Mouse (Mus musculus) CD8-positive naive resting alpha-beta T cell, adult 2 months (primary cell): ENCODE measurements around the gene Yars2.
"Not testable (repeated sequence)": the region's sequence is repeated elsewhere in the genome, so short reads cannot be mapped to it uniquely, and the experiment has no call there.

Experiments used
- DNase-seq, 2 experiments: peaks; one replicate each; pipeline ENCODE4 v3.0.0; 2022; ENCODE audit warnings: low read depth in 2 of 2, low spot score in 2 of 2

Gene Yars2

DNA sequence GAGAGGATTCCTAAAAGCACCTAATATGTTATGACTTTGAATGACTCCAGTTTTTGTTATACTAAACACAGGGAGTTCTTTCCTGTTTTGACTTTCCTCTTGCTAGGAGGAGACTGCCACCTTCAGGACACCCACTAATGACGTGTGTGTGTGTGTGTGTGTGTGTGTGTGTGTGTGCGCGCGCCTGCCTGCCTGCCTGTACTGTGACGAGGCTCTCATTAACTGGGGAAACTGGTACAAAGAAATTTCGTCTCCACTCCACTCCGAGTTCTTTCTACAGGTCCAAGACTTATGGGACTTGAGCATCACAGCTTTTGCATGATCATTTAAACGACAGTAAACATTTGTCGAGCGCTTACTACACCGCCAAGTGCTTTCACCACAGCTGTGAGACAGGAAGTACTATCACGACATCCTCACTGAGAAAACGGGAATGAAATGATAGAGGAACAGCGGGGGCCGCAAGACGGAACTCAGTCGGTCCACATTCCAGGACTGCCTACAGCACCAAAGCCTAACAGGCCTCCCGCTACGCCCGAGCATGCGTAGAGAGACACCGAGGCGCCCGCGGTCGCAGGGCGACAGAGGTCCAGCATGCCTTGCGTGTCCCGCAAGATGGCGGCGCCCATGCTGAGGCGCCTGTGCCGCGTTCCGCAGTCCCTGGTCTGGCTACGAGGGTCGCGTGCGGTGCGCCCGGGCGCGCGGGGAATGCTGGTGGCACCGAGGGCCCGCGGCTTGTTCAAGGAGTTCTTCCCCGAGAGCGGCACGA is at the start of gene Yars2:
Yars2 (plus strand) TSS at position 597 of the 769 bp plus-strand sequence.
- DNase-seq: peak; percentile 79 to 80

DNA sequence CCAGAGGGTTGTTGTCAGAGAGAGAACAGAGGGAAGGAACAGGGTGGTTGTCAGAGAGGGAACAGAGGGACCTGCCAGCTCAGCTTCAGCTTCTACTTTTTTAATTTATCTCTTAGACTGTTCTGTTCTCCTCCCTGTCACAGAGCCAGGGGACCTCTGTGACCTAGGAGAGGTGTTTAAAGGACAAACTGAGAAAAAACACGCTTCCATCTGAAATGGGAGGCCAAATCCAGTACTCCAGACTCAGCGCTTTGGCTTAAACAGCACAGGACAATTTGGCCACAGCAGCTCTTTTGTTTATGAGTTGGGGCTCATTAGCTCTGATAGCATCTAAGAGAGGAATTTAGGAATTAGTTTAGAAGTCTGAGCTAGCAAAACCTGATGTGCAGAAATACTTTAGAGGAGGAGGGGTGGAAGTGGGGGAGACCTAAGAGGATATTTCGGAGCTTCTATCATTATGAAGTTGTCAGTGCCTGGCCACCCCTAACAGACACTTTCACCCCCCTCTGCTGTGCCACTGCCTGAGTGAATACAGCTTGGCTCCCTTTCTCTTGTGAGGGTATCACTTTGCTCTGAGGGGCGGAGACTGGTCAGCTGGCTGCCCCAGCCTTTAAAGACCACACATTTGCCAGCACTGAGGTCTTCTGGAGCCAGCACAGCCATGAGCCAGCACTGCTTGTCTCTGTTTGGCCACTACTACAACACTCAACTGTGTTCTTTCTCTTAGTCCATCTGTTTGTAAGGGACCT is 49.3 kb upstream of the Yars2 start:
- DNase-seq: no peak

DNA sequence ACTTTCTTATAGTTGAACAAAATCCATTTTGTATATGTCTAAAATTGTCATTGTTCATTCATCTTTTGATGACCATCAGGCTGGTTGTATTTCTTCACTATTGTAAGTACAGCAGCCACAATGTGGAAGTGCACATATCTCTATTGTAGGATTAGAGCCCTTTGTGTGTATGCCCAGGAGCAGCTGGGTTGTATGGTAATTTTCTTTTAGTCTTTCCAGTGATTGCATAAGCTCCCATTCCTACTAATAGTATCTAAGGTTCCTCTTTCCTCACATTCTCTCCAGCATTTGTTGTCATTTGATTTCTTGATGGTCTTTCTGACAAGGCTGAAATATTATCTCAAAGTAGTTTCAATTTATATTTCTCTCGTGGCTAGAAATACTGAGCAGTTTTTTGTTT is 47.5 kb upstream of the Yars2 start:
- no peak for DNase-seq

DNA sequence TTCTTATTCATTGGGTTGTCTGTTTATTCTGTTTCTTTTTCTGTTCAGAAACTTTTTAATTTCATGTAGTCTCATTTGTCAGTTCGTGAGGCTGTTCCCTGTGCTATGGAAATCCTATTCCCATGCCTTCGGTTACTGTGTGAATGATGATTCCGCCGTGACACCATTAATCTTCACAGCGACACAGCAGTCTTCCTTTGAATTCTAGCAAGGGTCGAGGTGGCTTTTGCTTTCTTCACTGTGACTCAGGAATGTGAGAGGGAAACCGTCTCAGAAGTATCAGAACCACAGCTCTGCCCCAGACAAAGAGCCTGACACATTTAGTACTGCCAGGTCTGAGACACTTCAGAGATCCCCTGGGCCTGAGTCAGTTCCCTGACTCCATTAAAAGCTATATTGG is 46.9 kb upstream of the Yars2 start:
- no peak for DNase-seq

DNA sequence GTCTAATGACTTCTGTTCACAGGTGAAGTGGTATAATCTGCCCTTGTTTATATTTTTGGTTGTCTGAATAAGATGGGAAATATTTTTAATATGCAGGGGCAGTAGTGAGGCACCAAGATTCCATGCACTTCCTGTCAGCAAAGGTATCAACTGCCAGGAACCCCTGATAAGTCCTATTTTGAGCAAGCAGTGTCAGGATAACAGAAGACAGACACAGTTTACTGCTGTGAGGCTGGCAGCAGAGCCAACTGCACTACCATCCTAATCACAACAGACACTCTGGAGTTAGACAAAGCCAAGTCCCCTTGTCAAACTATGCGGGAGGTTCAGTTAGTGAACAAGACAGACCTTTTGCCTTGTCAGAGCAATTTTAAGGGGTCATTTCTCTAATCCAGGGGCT is 46.1 kb upstream of the Yars2 start:
- DNase-seq: no peak

DNA sequence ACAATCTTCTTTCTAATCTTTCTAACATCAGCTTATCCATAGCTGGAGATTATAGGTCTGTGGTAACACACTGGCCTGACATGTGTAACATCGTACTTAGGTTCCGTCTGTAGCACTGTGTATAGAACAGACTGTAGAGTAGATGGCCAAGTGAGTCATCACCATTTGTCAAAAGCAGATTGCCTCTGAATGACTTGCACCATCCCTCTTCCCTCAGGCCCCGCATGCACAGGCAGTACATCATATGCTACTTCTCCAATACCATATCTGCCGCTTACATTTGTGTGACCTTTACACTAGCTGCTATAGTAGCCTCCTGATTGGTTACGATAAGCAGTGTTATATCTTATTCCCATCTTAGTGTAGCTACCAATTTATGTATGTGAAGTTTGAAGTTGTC is 41.9 kb upstream of the Yars2 start:
- DNase-seq: no peak

DNA sequence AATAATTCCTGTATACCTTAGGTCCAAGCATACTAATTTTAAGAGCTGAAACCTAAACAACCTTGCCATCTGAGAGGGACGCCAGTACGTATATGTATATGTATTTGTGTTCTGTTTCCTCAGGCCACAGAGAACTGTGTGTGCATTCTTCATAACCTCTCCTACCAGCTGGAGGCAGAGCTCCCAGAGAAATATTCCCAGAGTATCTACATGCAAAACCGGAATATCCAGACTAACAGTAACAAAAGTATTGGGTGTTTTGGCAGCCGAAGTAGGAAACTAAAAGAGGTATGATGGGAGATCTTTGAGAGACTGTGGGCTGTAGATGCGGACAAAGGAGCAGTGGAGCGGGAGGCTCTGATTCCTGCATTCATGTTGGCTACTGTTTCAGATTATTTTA is 41.3 kb upstream of the Yars2 start:
- no peak for DNase-seq

DNA sequence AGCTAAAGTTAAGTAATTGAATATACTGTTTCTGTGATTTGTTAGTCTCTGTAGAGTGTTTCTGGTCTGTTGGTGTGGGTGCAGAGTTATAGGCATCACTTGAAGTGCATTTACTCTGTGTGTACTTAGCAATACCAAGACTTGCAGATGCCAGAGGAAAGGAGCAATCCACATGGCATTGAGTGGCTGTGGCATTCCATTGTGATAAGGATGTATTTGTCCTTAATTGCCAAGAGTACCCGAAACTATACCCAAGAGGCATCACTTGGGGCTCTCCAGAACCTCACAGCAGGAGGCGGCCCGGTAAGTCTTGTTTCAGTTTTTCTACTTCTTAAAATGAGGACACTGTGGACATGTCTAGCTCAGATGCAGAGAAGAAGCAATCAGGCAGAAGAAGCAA is 40.3 kb upstream of the Yars2 start:
- DNase-seq: no peak

DNA sequence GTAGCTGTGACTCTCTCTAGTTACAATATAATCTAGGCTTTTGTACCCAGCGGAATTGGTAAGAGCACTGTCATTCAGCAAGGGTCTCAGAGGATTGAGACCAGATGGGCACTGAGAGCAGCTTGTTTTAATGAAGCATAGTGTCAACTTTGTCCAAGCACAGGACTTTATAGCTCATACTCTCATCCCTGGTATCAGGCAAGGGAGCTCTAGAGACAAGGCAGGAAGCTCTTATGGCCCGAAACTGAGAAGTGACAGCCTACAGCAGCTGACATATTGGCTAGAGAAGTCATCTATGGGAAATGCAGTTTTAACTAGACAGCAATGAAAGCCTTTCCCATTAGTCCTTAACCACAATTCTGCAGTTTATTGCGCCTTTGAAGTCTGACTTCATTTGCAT is 29.8 kb upstream of the Yars2 start:
- DNase-seq: no peak

DNA sequence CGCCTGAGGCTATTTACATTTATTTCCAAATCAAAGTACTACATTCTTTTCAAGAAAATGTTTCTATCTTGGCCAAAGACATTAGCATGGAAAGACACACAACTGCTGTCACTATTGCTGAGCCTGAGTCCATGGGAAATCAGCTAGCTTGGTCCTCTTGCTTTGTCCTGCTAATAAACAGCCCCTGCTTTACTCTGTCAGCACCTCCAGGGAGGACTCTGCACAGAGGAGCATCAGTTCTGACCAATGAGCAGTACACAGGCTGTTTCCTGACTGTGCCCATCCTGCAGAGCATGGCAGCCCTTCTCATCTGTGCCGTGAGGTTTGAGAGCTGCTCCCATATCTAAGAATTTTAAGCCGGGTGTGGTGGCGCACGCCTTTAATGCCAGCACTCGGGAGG is 29.0 kb upstream of the Yars2 start:
- DNase-seq: no peak

DNA sequence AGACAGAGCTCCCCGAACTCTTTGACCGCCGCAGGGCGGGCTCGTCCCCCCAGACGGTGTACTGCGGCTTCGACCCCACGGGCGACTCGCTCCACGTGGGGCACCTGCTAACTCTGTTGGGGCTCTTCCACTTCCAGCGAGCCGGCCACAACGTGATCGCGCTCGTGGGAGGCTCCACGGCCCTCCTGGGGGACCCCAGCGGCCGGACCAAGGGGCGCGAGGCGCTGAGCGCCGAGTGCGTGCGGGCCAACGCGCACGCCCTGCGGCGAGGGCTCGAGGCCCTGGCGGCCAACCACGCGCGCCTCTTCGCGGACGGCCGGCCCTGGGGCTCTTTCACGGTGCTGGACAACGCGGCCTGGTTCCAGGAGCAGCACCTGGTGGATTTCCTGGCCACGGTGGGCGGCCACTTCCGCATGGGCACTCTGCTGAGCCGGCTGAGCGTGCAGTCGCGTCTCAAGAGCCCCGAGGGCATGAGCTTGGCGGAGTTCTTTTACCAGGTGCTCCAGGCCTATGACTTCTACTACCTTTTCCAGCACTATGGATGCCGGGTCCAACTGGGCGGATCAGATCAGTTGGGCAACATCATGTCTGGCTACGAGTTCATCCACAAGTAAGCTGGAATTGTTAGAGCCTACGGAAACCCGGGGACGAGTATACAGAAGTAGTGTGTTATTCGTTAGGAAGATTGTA is 518 bp downstream of the Yars2 start:
- peak; percentile 11 to 21 for DNase-seq

DNA sequence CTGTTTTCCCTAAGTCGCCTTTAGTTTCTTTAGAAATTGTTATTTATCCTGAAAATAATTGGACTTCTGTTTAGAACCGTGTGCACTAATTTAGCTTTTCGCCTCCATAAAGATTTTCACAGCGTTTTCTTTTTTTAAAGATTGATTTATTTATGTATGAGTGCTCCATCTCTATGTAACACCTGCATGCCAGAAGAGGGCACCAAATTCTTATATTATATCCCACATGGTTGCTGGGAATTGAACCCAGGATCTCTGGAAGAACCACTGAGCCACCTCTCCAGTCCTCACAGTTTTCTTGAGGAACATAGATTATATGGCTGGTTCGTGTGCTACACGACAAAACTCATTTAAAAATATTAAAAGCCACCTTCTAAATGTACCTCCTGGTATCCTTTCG is 1.1 kb downstream of the Yars2 start:
- DNase-seq: no peak

DNA sequence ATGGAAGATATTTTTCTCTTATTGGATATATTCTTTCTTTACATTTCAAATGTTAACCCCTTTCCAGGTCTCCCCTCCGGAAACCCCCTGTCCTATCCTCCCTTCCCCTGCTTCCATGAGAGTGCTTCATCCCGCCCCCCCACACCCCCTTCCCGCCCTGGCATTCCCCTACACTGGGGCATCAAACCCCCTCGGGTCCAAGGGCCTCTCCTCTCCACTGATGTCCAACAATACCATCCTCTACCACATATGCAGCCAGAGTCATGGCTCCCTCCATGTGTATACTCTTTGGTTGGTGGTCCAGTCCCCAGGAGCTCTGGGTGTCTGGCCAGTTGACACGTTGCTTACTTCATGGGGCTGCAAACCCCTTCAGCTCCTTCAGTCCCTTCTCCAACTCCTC is 8.6 kb downstream of the Yars2 start:
- DNase-seq: no peak

DNA sequence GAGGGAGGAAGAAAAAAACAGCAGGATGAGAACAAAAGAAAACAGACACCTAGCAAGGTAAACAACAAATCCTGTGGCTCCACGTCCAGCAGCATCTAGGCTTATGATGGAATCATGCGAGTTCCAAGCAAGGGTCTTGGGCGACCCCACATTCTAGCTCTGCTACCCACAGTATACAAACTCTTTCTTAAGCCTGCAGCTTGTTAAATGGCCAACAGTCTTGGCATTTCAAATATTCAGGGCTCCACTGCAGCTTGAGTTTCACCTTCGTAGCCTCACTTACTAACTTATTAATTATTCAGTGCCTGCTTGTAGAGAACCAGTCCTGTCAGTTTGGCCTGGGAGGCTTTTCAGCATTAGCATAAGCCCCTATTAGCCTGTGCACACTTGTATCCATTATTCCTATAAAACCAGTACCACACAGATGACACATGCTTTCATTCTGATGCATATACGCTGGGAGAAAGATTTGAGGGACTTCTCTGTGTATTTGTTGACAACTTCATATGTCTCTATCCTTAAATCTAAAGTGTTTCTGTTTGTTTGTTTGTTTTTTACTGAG is 23.1 kb downstream of the Yars2 start:
- no peak for DNase-seq

DNA sequence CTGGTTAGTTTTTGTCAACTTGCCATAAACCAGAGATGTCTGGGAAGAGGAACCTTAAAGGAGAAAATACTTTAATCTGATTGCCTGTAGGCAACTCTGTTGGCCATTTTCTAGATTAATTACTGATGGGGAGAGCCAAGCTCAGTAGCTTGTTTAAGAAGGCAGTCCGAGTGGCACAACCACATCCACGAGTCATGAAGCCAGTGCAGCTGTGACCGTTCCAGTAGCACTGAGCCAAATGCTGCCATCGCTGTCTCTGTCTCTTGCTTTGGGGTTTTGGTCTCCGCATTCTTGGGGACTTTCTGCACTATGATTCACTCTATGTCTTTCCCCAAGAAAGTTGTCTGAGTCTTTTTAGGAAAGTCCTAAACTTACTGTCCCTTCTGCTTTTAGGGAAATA is 43.7 kb downstream of the Yars2 start:
- no peak for DNase-seq

DNA sequence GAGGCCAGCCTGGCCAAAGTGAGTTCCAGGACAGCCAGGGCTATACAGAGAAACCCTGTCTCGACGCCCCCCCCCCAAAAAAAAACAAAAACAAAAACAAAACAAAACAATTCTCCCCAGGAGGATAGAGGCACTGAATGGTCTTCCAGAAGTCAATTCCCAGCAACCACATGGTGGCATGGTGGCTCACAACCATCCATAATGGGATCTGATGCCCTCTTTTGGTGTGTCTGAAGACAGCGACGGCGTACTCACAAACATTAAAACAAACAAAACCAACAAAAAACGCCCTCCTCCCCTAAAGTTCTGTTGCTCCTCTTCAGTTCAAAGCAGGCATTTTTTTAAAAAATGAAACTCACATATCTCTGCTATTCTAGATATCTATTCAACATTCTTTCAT is 55.1 kb downstream of the Yars2 start:
- DNase-seq: no peak

DNA sequence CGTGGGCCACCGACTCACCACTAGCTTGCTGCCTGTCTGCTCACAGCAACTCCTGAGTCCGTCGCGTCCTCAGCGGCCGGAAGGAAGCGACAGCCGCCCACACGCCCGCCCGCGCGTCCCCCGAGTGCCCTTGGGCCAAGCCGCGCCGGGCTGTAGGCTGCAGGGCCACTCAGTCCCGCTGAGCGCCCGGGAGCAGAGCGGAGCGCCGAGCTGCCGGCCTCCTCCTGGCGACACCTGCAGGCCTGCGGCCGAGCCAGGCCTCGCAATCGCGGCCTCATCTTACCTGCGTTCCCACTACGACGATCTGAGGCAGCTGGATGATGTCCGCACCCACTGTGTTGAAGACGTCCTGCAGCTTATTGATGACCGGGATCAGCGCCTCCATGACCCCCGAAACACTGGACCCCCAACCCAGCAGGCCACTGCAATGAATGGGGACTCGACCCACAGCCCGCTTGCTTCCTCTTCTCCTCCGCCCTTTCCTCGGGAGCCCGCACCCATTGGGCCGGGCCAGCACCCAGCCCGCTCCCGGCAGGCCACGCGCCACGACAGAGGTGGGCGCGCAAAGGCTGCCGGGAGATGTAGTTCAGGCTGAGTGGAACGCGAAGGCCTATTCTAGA is 55.8 kb downstream of the Yars2 start, which contains the start of gene Dnm1l:
Dnm1l (minus strand) TSS at position 479 of the 620 bp plus-strand sequence.
- peak; percentile 83 to 86 for DNase-seq

DNA sequence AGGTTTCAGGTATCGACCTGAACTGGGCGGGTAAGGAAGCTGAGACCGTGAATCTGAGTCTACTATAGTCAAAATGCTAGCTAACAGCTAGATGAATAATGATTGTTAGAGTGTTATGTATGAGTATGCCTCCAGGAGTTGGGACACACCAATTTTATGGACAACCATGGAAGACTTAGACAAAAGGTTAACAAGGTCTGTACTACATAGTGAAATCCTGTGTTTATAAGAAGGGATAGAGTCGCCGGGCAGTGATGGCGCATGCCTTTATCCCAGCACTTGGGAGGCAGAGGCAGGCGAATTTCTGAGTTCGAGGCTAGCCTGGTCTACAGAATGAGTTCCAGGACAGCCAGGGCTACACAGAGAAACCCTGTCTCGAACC is 56.3 kb downstream of the Yars2 start:
- not testable (repeated sequence) for DNase-seq
